Mouse (Mus musculus): ENCODE results near the gene Scap. TPM values are rescaled to one million over a fixed set of nuclear protein-coding genes. Genes with fewer than 3 reads are reported as not detected.

Scap gene
- total and polyA plus RNA-seq, 3 experiments: 24.7 to 48.9 (median 40.4) TPM

GRCm38 (mm10) chr9:110388011-110388410, 54.9 kb downstream of the Scap start:
- Histone ChIP-seq H3K27ac (ENCODE audit: insufficient read depth, low read depth) (no peak overlapping the region), H3K79me2 (replicated peaks; ENCODE audit: control insufficient read depth, extremely low read depth, insufficient read depth, poor library complexity, severe bottlenecking) (no peaks in the 10 kb centered on the region), H3K36me3 (replicated peaks in 1 of 2; ENCODE audit: control insufficient read depth in 1 of 2, insufficient read depth in 1 of 2, low read length in 1 of 2) (peaks cover 97 to 99% of the 10 kb centered on the region in 2 experiments), H3K4me1 (ENCODE audit: control insufficient read depth in 1 of 2, insufficient read depth in 2 of 2) (no peaks in the 10 kb centered on the region), H3K4me3 (replicated peaks in 1 of 3; ENCODE audit: low read depth in 2 of 3, low read length in 2 of 3, poor library complexity in 1 of 3) (no peak overlapping the region), H3K4me2 (ENCODE audit: insufficient read depth, low read depth, poor library complexity, severe bottlenecking) (no peak overlapping the region), H3K9ac (ENCODE audit: insufficient read depth, low read depth) (no peak overlapping the region), H3K27me3 (replicated peaks) (no peaks in the 10 kb centered on the region), H3K9me3 (replicated peaks; ENCODE audit: low read length) (no peaks in the 10 kb centered on the region)
- no peak for DNase-seq (ENCODE audit: extremely low read depth)
- dilution Hi-C loops (cut with MboI; ENCODE audit: extremely low pct_ligation_motif_present, extremely low pct_unique_long_range_greater_than_20kb, low sequenced_read_pairs) (no loop called here), in situ Hi-C loops (cut with MboI; ENCODE audit: low pct_ligation_motif_present, low pct_unique_long_range_greater_than_20kb, low sequenced_read_pairs) (no loop called here)
- TF ChIP-seq MAZ (IDR thresholded peaks at IDR 0.05; ENCODE audit: low read depth, low read length) (no peak), ETS1 (conservative IDR thresholded peaks at IDR 0.05; ENCODE audit: low read depth, low read length) (no peak), JUN (IDR thresholded peaks at IDR 0.05; ENCODE audit: insufficient read depth, low read depth, low read length) (no peak), ELF1 (IDR thresholded peaks at IDR 0.05; ENCODE audit: low read depth, low read length) (no peak)

GRCm38 (mm10) chr9:110390843-110391242, 57.8 kb downstream of the Scap start:
- H3K9ac ChIP-seq (ENCODE audit: insufficient read depth, low read depth): no peak overlapping the region
- dilution Hi-C loops (cut with MboI; ENCODE audit: extremely low pct_ligation_motif_present, extremely low pct_unique_long_range_greater_than_20kb, low sequenced_read_pairs): no loop called here
- no peak for DNase-seq (ENCODE audit: extremely low read depth)
- in situ Hi-C loops (cut with MboI; ENCODE audit: low pct_ligation_motif_present, low pct_unique_long_range_greater_than_20kb, low sequenced_read_pairs): no loop called here
- H3K4me3 ChIP-seq (replicated peaks in 1 of 3; ENCODE audit: low read depth in 2 of 3, low read length in 2 of 3, poor library complexity in 1 of 3): no peak overlapping the region
- H3K4me2 ChIP-seq (ENCODE audit: insufficient read depth, low read depth, poor library complexity, severe bottlenecking): no peak overlapping the region
- H3K27ac ChIP-seq (ENCODE audit: insufficient read depth, low read depth): no peak overlapping the region
- peaks cover 88 to 98% of the 10 kb centered on the region in 2 experiments for H3K36me3 ChIP-seq (replicated peaks in 1 of 2; ENCODE audit: control insufficient read depth in 1 of 2, insufficient read depth in 1 of 2, low read length in 1 of 2)
- no peaks in the 10 kb centered on the region for H3K4me1 ChIP-seq (ENCODE audit: control insufficient read depth in 1 of 2, insufficient read depth in 2 of 2)
- H3K9me3 ChIP-seq (replicated peaks; ENCODE audit: low read length): no peaks in the 10 kb centered on the region
- TF ChIP-seq E2F4 (IDR thresholded peaks at IDR 0.05; ENCODE audit: insufficient replicate concordance, low read depth, low read length): no peak
- no peak for TF ChIP-seq USF2 (conservative IDR thresholded peaks at IDR 0.05; ENCODE audit: low read depth, low read length)
- TF ChIP-seq ZKSCAN1 (IDR thresholded peaks at IDR 0.05; ENCODE audit: borderline replicate concordance, low read depth, low read length): no peak
- no peak for TF ChIP-seq MAX (IDR thresholded peaks at IDR 0.05; ENCODE audit: low read length)
- no peak for TF ChIP-seq CTCF (conservative IDR thresholded peaks at IDR 0.05 in 1 of 2, IDR thresholded peaks at IDR 0.05 in 1 of 2; ENCODE audit: low read depth in 2 of 2, low read length in 2 of 2)
- TF ChIP-seq NRF1 (IDR thresholded peaks at IDR 0.05; ENCODE audit: low read depth, low read length): no peak
- no peak for TF ChIP-seq ZMIZ1 (IDR thresholded peaks at IDR 0.05; ENCODE audit: low read depth, low read length)
- no peak for TF ChIP-seq RAD21 (IDR thresholded peaks at IDR 0.05; ENCODE audit: low read depth, low read length)
- TF ChIP-seq MYC (IDR thresholded peaks at IDR 0.05; ENCODE audit: low read depth, low read length): no peak
- no peak for TF ChIP-seq UBTF (IDR thresholded peaks at IDR 0.05; ENCODE audit: low read depth, low read length)
- no peak for TF ChIP-seq POLR2A (IDR thresholded peaks at IDR 0.05; ENCODE audit: low read depth, low read length)
- TF ChIP-seq TBP (conservative IDR thresholded peaks at IDR 0.05; ENCODE audit: low read depth, low read length): no peak
- no peaks in the 10 kb centered on the region for H3K27me3 ChIP-seq (replicated peaks)
- no peaks in the 10 kb centered on the region for H3K79me2 ChIP-seq (replicated peaks; ENCODE audit: control insufficient read depth, extremely low read depth, insufficient read depth, poor library complexity, severe bottlenecking)
